Mouse (Mus musculus) ES-E14 (cell line): ENCODE data around the gene Sh3gl2.

ENCODE experiments used
- HCFC1 ChIP-seq: IDR thresholded peaks from 2 replicates; pipeline ENCODE4 v1.6.1; 2012; ENCODE audit warnings: low read length, inconsistent platforms, borderline replicate concordance; ENCODE audit not compliant: insufficient read depth
- MAFK ChIP-seq: IDR thresholded peaks from 2 replicates; pipeline ENCODE4 v1.6.1; 2014; ENCODE audit warnings: mild to moderate bottlenecking, low read depth, low read length, inconsistent platforms; ENCODE audit not compliant: insufficient read depth
- ZNF384 ChIP-seq: IDR thresholded peaks from 2 replicates; pipeline ENCODE4 v1.6.1; 2012; ENCODE audit warnings: low read depth, low read length, inconsistent platforms

DNA sequence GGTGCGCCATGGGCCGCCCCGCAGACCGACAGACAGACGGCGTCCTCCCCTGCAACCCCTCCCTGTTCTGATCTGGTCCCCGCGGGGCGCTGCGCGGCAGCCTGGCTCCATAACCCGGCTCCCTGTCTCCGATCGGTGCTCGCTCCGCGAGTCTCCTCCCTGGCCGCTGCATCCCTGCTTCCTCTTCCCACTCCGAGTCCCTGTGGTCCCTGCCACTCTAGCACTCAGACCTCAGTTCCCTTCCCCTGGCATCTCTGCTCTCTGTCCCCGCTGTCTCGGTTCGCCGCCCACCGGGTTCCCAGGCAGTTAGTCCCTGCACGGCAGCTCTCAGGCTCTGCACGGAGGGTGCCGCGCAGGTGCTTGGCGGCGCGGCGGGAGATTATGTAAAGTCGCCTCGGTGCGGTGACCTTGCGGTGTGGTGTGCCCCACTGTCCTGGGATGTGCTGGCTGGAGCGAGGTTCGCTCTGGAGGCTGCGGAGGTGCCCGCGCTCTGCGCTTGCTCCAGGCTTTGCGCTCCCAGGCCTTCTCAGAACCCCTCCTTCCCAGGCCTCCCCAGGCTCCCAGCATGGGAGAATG lies 798 bp downstream of the Sh3gl2 start:
- TF ChIP-seq HCFC1 (no peak), MAFK (no peak), ZNF384 (no peak)
